13 mouse cellular contexts compared by ENCODE assay signal in genomic region chr9:95597466-95598178, GRCm38 (mm10). TPM values are rescaled to one million over a fixed set of nuclear protein-coding genes. Genes with fewer than 3 reads are reported as not detected.
DNase-seq lines count a peak whose midpoint lies in the region; ATAC-seq and TF ChIP-seq lines count a peak whose summit lies in the region.
"Had no signal": no experiment of that assay in that cellular context is flagged by ENCODE, and none has a peak within 500 bp of the region (broad histone marks: within the 10 kb centered on the region; RNA-seq: fewer than 3 reads in every experiment).

No protein-coding gene starts in this region.

- no peak overlapping the region for H3K9ac ChIP-seq in kidney, postnatal 0 days (ENCODE audit: low read depth, low read length)
- H3K9ac ChIP-seq in heart, postnatal 0 days (replicated peaks; ENCODE audit: low read depth, low read length) = no peak overlapping the region
- no peak overlapping the region for H3K9ac ChIP-seq in liver, embryonic 15.5 days
- H3K9ac ChIP-seq: liver, embryonic 13.5 days had no signal

- intact Hi-C loops in gastrocnemius, postnatal 14 days (cut with DNase I; ENCODE audit: low total_unique reads) = no loop called here

- no peaks in the 10 kb centered on the region for H3K9me3 ChIP-seq in kidney, postnatal 0 days (replicated peaks; ENCODE audit: low read length)
- H3K9me3 ChIP-seq in heart, postnatal 0 days (replicated peaks; ENCODE audit: control insufficient read depth, low read length) = no peaks in the 10 kb centered on the region
- no peaks in the 10 kb centered on the region for H3K9me3 ChIP-seq in liver, embryonic 15.5 days (replicated peaks)
- H3K9me3 ChIP-seq: liver, embryonic 13.5 days had no signal

- no peak overlapping the region for H3K27ac ChIP-seq in kidney, postnatal 0 days
- no peak overlapping the region for H3K27ac ChIP-seq in heart, postnatal 0 days (ENCODE audit: low read depth)
- H3K27ac ChIP-seq in liver, embryonic 15.5 days (replicated peaks) = no peak overlapping the region
- H3K27ac ChIP-seq: gastrocnemius, adult 2 months; liver, embryonic 13.5 days had no signal

- no peak overlapping the region for H3K4me3 ChIP-seq in kidney, postnatal 0 days (replicated peaks; ENCODE audit: low read depth, low read length)
- 0 out of 2 replicates have a peak overlapping the region, but pooled peaks have one; percentile 20 for H3K4me3 ChIP-seq in heart, postnatal 0 days (ENCODE audit: low read depth, low read length)
- H3K4me3 ChIP-seq in liver, embryonic 15.5 days (replicated peaks) = no peak overlapping the region
- H3K4me3 ChIP-seq: liver, embryonic 13.5 days had no signal

- no peak for TF ChIP-seq CTCF in kidney, postnatal 0 days (IDR thresholded peaks at IDR 0.05; ENCODE audit: low read depth)
- TF ChIP-seq CTCF in heart, postnatal 0 days (IDR thresholded peaks at IDR 0.05; ENCODE audit: low read depth) = no peak

- no peaks in the 10 kb centered on the region for H3K27me3 ChIP-seq in kidney, postnatal 0 days (ENCODE audit: insufficient read depth, low read length)
- no peaks in the 10 kb centered on the region for H3K27me3 ChIP-seq in heart, postnatal 0 days (ENCODE audit: control insufficient read depth, insufficient read depth, low read length)
- H3K27me3 ChIP-seq in liver, embryonic 15.5 days = peaks cover 9% of the 10 kb centered on the region; the same call in 1 of the 2 replicates
- H3K27me3 ChIP-seq: Patski had no signal

- 0 out of 2 replicates have a peak, but pooled peaks have one; percentile 6 for ATAC-seq in frontal cortex, adult (ENCODE audit: low TSS enrichment)
- no peak for ATAC-seq in kidney, postnatal 0 days (replicated peaks; ENCODE audit: low FRiP score, low read depth)
- ATAC-seq in heart, postnatal 0 days (ENCODE audit: insufficient read depth, low read depth) = no peak
- no peak for ATAC-seq in liver, embryonic 15.5 days (ENCODE audit: insufficient read depth)
- ATAC-seq: Patski had no signal

- no peak for TF ChIP-seq EP300 in heart, postnatal 0 days (IDR thresholded peaks at IDR 0.05; ENCODE audit: low read depth)

- no peak for DNase-seq in frontal cortex, adult 2 months (ENCODE audit: extremely low spot score in 1 of 2, low spot score in 1 of 2)
- DNase-seq in kidney, postnatal 0 days (ENCODE audit: low spot score) = no peak
- no peak for DNase-seq in kidney, adult 11 months
- no peak for DNase-seq in heart, postnatal 0 days (ENCODE audit: low spot score)
- no peak for DNase-seq in gastrocnemius, postnatal 14 days
- no peak for DNase-seq in adrenal gland, postnatal 10 days
- DNase-seq: adrenal gland, postnatal 25 days; cerebellum, adult 11-12 months; gastrocnemius, adult 2 months; liver, embryonic 13.5 days had no signal

- no peaks in the 10 kb centered on the region for H3K4me1 ChIP-seq in kidney, postnatal 0 days (replicated peaks; ENCODE audit: insufficient read depth, low read length)
- H3K4me1 ChIP-seq in heart, postnatal 0 days (ENCODE audit: control insufficient read depth, insufficient read depth) = no peaks in the 10 kb centered on the region
- no peaks in the 10 kb centered on the region for H3K4me1 ChIP-seq in liver, embryonic 15.5 days (replicated peaks)
- H3K4me1 ChIP-seq: liver, embryonic 13.5 days had no signal

- 35% methylated on average over 13 of the region's 13 CpGs for WGBS in kidney, postnatal 0 days
- 54% methylated on average over 13 of the region's 13 CpGs for WGBS in heart, postnatal 0 days
- 43% methylated on average over 13 of the region's 13 CpGs for WGBS in liver, embryonic 15.5 days (ENCODE audit: insufficient replicate concordance)

- peak overlapping the region; percentile 34 for H3K4me2 ChIP-seq in kidney, postnatal 0 days (ENCODE audit: low read length)
- H3K4me2 ChIP-seq in heart, postnatal 0 days (ENCODE audit: low read depth, low read length) = peak overlapping the region; percentile 44
- 0 out of 2 replicates have a peak overlapping the region, but pooled peaks have one; percentile 10 for H3K4me2 ChIP-seq in liver, embryonic 15.5 days
- H3K4me2 ChIP-seq: liver, embryonic 13.5 days had no signal

- no peaks in the 10 kb centered on the region for H3K36me3 ChIP-seq in kidney, postnatal 0 days (ENCODE audit: insufficient read depth, low read length)
- H3K36me3 ChIP-seq in heart, postnatal 0 days (replicated peaks; ENCODE audit: control insufficient read depth, insufficient read depth, low read length) = no peaks in the 10 kb centered on the region
- H3K36me3 ChIP-seq in liver, embryonic 15.5 days (replicated peaks) = no peaks in the 10 kb centered on the region
- H3K36me3 ChIP-seq: liver, embryonic 13.5 days had no signal

RNA-seq across cellular contexts. Expression of gene Paqr9, which starts 38.2 kb away (rescaled TPM):
- 14.7 and 14.9 TPM in 2 replicates for polyA plus RNA-seq in frontal cortex, adult 2 months (2012; rRNA removed)
- polyA plus RNA-seq in kidney, postnatal 0 days (2015; fragmentation: Nextera tagmentation; extraction: Ambion mirVana) = 2.8 TPM in 2 replicates
- total RNA-seq in heart, postnatal 0 days (2014; rRNA removed; ENCODE audit: low replicate concordance) = 6.3 and 9.5 TPM in 2 replicates
- 5.7 and 5.8 TPM in 2 replicates for polyA plus RNA-seq in heart, postnatal 0 days (2015; fragmentation: Nextera tagmentation; extraction: Ambion mirVana)
- polyA plus RNA-seq in liver, embryonic 15.5 days (2015; fragmentation: Nextera tagmentation; extraction: Ambion mirVana) = 13.3 and 14.9 TPM in 2 replicates
- total RNA-seq in gastrocnemius, postnatal 14 days (2021) = 1 to 10 TPM; 4.5 to 4.8 TPM
- total RNA-seq in adrenal gland, postnatal 10 days (2021) = 10 to 100 TPM; 21.5 to 27.4 TPM

RNA-seq across cellular contexts. Expression of gene Pcolce2, which starts 39.8 kb away (rescaled TPM):
- 0.86 and 2.3 TPM in 2 replicates for polyA plus RNA-seq in frontal cortex, adult 2 months (2012; rRNA removed)
- 0.88 and 1.5 TPM in 2 replicates for polyA plus RNA-seq in kidney, postnatal 0 days (2015; fragmentation: Nextera tagmentation; extraction: Ambion mirVana)
- total RNA-seq in heart, postnatal 0 days (2014; rRNA removed; ENCODE audit: low replicate concordance) = 0.58 and 3.4 TPM in 2 replicates
- 2.6 TPM in 2 replicates for polyA plus RNA-seq in heart, postnatal 0 days (2015; fragmentation: Nextera tagmentation; extraction: Ambion mirVana)
- polyA plus RNA-seq in liver, embryonic 15.5 days (2015; fragmentation: Nextera tagmentation; extraction: Ambion mirVana) = 5.9 and 6.2 TPM in 2 replicates
- 1 to 10 TPM; 7.4 to 9.9 TPM for total RNA-seq in gastrocnemius, postnatal 14 days (2021)
- 1 to 10 TPM; 4.7 to 5.1 TPM for total RNA-seq in adrenal gland, postnatal 10 days (2021)
